Mouse (Mus musculus): ENCODE results near the gene Raver2. TPM values are rescaled to one million over a fixed set of nuclear protein-coding genes. Genes with fewer than 3 reads are reported as not detected.

Gene Raver2
- total RNA-seq, 2 experiments from 2014 or later, result not detected

Other genes with a start within 250 kb of the Raver2 start
- not detected in 2 replicates for gene Gm10577, start 48.3 kb upstream of the Raver2 start, total RNA-seq (2014; fragmentation: Nextera tagmentation)
- not detected in 2 replicates for gene Gm10577, start 48.3 kb upstream of the Raver2 start, total RNA-seq (2017)
- gene Jak1, start 196.3 kb downstream of the Raver2 start, total RNA-seq (2014; fragmentation: Nextera tagmentation), result 82.6 and 108 TPM in 2 replicates
- 84.7 and 85.5 TPM in 2 replicates for gene Jak1, start 196.3 kb downstream of the Raver2 start, total RNA-seq (2017)

Data from megakaryocyte-erythroid progenitor cell, adult 5-6 weeks (primary cell).